Mouse (Mus musculus) 3134 (cell line): ENCODE measurements around the gene Wdr53.
"Not testable (repeated sequence)": the region's sequence is repeated elsewhere in the genome, so short reads cannot be mapped to it uniquely, and the experiment has no call there.

Experiments used
- DNase-seq: peaks from one replicate; pipeline ENCODE4 v3.0.0-alpha.2; 2011; ENCODE audit warnings: low spot score; ENCODE audit not compliant: insufficient read length; ENCODE audit errors: extremely low read depth

Wdr53 gene

DNA sequence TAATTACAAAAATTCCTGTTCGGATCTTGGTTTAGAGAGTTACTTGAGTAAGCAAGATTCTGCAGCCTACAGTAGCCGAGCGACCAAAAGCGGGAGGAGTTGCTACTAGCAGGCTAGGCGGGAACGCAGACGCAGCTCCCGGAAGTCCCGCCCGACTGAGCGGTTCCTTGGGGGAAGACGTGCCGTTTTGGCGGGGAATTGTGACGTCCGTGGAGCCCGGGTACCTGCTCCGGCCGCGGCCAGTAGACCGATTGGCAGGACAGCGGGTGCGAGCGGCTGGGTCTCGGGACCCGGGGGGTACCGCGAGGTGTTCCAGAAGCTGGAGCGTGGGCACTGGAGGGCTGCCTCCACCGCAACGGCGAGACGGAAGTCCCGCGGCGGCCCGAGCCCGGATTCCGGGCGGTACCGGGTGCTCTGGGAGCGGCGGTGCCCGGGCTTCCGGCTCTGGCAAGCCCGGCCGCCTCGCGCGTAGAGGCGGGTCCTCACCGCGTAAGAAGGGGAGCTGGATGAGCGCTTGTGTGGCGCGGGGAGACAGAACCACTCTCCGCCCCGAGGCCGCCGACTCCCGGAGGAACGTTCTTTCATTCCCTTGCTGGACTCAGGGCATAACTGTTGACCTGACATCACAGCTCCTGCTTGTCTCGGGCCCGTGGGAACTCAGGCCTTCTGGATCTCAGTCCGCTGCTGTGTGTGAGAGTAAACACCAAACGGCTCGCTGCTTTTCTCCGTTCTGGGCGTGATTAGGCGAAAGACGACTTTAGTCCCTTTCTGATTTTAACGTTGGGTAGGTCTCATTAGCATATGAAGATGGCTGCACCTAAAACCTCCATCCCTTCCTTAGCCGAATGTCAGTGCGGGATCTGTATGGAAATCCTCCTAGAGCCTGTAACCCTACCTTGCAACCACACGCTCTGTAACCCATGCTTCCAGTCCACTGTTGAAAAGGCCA lies 30.6 kb downstream of the Wdr53 start, which contains the start of gene Rnf168:
Rnf168 (plus strand) TSS at position 152 of the 949 bp plus-strand sequence.
- DNase-seq: peak; percentile 95

DNA sequence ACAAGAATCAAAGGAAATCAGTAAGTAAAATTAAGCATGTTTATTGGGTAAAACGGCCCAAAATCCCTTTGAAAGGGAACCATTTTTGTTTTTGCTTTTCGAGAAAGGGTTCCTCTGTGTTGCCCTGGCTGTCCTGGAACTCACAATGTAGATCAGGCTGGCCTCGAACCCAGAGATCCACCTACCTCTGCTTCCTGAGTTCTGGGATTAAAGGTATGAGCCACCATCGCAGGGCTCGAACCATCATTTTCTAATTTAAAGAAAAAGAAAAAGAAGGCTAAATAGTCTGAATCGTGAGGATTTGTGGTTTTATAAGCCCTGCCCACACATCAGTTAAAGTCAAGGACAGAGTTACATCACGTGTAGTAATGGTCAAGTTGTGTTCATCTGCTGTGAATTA lies 31.4 kb downstream of the Wdr53 start:
- DNase-seq: peak; percentile 16

DNA sequence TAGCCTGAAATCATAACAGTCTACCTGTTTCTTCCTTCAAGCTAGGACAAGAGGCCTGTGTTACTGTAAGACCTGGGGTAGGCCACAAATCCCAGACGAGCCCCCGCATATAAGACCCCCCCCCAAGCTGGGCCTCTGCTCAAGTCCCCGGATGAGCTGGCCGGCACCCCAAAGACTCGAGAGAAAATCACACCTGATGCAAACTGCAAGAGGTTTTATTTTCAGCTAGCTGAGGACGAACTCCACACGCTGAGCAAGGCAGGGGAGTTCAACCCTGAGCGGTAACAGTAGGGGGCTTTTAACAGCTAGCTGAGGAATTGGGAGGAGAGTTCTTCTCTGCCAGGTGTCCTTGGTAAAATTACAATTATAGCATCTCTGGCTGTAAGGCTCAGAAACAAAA lies 33.2 kb downstream of the Wdr53 start:
- DNase-seq: no peak

DNA sequence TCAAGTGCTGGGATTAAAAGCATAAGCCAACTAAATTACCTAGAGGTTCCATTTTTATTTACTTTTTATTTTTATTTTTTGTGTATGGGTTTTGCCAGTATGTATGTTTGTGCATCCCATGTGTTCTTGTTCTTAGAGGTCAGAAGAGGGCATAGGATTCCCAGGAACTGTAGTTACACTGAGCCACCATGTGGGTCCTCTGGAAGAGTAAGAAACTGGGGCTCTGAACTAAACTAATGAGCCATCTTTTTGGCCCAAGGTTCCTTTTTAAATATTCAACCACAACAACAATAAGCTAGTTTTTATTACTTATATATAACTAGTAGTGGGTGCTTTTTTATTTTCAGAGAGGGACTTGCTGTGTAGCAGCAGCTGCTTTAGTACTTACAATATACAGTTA lies 35.6 kb downstream of the Wdr53 start:
- DNase-seq: no peak

DNA sequence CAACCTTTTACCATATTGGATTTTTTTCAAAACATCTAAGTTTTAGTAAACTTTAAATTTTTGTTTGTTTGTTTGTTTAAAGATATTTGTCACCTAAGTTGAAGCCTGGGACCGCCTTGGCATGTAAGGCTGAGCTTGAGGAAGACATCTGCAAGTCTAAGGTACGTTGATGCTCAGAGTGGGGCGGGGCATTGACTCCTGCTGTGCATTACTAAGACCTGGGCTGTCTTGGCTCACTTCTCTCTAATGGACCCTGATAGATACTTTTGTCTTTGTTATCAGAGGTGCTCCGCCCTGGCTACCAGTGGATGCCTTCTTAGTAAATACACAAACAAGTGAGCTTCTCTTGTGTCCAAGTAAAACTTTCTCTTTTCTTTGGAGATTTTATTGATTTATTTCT lies 44.8 kb downstream of the Wdr53 start:
- DNase-seq: no peak

DNA sequence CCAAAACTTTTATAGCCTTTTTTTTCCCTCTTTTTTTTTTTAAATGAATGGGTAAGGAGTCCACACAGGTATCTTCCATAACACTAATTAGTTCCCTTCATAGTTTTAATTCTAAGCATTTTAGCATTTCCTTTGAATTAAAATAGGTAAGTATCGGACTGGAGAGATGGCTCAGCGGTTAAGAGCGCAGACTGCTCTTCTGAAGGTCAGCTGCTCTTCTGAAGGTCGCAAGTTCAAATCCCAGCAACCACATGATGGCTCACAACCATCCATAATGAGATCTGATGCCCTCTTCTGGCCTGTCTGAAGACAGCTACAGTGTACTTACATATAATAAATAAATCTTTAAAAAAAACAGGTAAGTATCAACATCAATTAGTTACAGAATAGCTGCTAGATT lies 52.6 kb downstream of the Wdr53 start:
- DNase-seq: not testable (repeated sequence)

DNA sequence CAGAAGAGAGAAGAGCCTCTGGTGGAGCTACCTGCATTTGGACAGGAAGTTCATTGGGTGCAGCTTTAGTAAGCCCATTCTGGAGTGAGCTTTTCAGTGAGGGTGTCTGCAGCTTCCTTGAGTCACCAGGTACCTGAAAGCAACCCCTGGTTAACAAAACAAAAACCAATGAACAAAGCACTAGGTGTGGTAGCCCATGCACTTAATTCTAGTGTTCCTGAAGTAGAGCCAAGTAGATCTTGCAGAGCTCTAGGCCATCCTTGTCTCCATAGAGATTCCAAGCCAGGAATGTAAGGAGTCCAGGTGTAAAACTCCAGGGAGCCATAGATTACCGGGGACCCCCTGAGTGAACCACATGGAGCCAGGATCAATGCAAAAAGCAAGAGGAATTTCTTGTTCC lies 56.0 kb downstream of the Wdr53 start:
- no peak for DNase-seq

DNA sequence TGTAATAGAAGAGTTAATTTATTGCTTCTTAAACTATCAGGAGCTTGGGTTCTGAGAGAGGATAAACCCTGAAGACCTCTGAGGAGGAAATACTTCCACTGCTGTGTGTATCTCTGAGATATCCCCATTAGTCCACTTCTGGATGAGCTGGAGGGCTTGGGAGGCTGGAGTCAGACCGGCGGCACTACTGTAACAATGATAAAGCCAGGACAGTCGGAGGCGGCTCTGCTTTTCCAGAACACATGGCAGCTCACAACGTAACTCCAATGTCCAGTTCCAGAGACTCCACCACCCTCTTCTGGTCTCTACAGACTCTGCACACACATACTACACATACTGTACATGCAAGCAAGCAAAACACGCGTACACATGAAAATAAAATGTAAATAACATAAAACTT lies 56.9 kb downstream of the Wdr53 start:
- DNase-seq: no peak
